Mouse (Mus musculus) heart, postnatal 0 days (tissue): ENCODE data around the gene Ric1.

Source experiments
- CTCF ChIP-seq: IDR thresholded peaks from 2 replicates; pipeline ENCODE4 v1.5.1; 2016; ENCODE audit warnings: antibody characterized with exemption, control low read depth, low read depth
- EP300 ChIP-seq: IDR thresholded peaks from 2 replicates; pipeline ENCODE4 v1.6.1; 2016; ENCODE audit warnings: antibody characterized with exemption, low read depth

DNA sequence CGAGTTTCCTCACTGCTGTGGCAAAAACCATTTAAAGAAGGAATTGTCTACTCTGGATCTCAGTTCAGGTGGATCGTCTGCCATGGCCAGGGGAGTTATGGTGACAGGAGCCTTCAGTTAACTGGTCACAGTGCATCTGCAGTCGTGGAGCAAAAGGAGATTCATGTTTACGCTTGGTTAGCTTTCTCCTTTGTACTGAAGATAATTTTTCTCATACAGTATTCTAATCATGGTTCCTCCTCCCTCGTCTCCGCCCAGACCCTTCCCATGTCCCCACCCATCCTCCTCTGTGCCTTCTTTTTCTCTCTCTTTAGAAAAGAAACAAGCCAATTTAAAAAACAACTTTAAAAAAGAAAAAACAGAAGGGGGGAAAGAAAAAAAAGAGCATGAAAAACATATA is 40.5 kb upstream of the Ric1 start:
- TF ChIP-seq CTCF: no peak
- TF ChIP-seq EP300: no peak
